Mouse (Mus musculus) ES-E14 (cell line): ENCODE measurements around the gene Akt2. TPM values are rescaled to one million over a fixed set of nuclear protein-coding genes. Genes with fewer than 3 reads are reported as not detected.
A peak's percentile ranks its signal among the peaks of the same experiment; 100 is the strongest.

Experiments used
- DNase-seq: peaks from one replicate; pipeline ENCODE4 v3.0.0-alpha.2; 2013; ENCODE audit warnings: low read depth, low spot score
- H3K27ac ChIP-seq: 2 replicates; pipeline ENCODE4 v1.5.1; 2012; ENCODE audit warnings: low read depth, mild to moderate bottlenecking, low read length, moderate library complexity, mixed read lengths; ENCODE audit not compliant: poor library complexity, insufficient read depth, severe bottlenecking
- H3K36me3 ChIP-seq: 2 replicates; pipeline ENCODE4 v1.6.1; 2012; ENCODE audit warnings: mild to moderate bottlenecking, low read length, moderate library complexity, mixed read lengths; ENCODE audit not compliant: control insufficient read depth, poor library complexity, insufficient read depth, severe bottlenecking
- H3K4me1 ChIP-seq, 2 experiments: fragments of 150-350 bp in 1 of 2; sonication (generic) in 1 of 2; 2 replicates each; pipeline ENCODE4 v1.6.1; 2012; ENCODE audit warnings: low read length in 2 of 2, mild to moderate bottlenecking in 1 of 2, mixed read lengths in 1 of 2; ENCODE audit not compliant: control insufficient read depth in 2 of 2, insufficient read depth in 2 of 2, poor library complexity in 1 of 2
- H3K4me3 ChIP-seq, 2 experiments: fragments of 150-350 bp in 1 of 2; sonication (generic) in 1 of 2; 2 replicates each; pipeline ENCODE4 v1.5.1; 2012; ENCODE audit warnings: low read length in 2 of 2, low read depth in 1 of 2, mild to moderate bottlenecking in 1 of 2, mixed read lengths in 1 of 2; ENCODE audit not compliant: insufficient read depth in 1 of 2, poor library complexity in 1 of 2, severe bottlenecking in 1 of 2
- H3K9ac ChIP-seq: 2 replicates; pipeline ENCODE4 v1.6.1; 2012; ENCODE audit warnings: low read depth, mild to moderate bottlenecking, low read length, mixed read lengths; ENCODE audit not compliant: poor library complexity, insufficient read depth, severe bottlenecking
- H3K9me3 ChIP-seq: fragments of 150-350 bp; sonication (generic); 2 replicates; pipeline ENCODE4 v1.6.1; 2012; ENCODE audit warnings: low read depth, mild to moderate bottlenecking, low read length; ENCODE audit not compliant: control insufficient read depth, insufficient read depth
- CHD2 ChIP-seq: IDR thresholded peaks from 2 replicates; pipeline ENCODE4 v1.6.1; 2014; ENCODE audit warnings: mild to moderate bottlenecking, low read depth, low read length, inconsistent platforms
- HCFC1 ChIP-seq: IDR thresholded peaks from 2 replicates; pipeline ENCODE4 v1.6.1; 2012; ENCODE audit warnings: low read length, inconsistent platforms, borderline replicate concordance; ENCODE audit not compliant: insufficient read depth
- MAFK ChIP-seq: IDR thresholded peaks from 2 replicates; pipeline ENCODE4 v1.6.1; 2014; ENCODE audit warnings: mild to moderate bottlenecking, low read depth, low read length, inconsistent platforms; ENCODE audit not compliant: insufficient read depth
- ZC3H11A ChIP-seq: IDR thresholded peaks from 2 replicates; pipeline ENCODE4 v1.6.1; 2012; ENCODE audit warnings: low read depth, mild to moderate bottlenecking, inconsistent platforms, low read length, borderline replicate concordance
- ZNF384 ChIP-seq: IDR thresholded peaks from 2 replicates; pipeline ENCODE4 v1.6.1; 2012; ENCODE audit warnings: low read depth, low read length, inconsistent platforms
- in situ Hi-C, 2 experiments: fragments of 600-800 bp; cut with MboI; formaldehyde crosslinking; loops; one replicate each; pipeline ENCODE4 v1.15.1; 2025; ENCODE audit warnings: low sequenced_read_pairs in 2 of 2, inconsistent platforms in 1 of 2; ENCODE audit not compliant: unreplicated experiment in 2 of 2
- total RNA-seq: library from RNA; depleted of rRNA; stranded (reverse); fragments of 300-350 nt; gene quantifications from 2 replicates; pipeline ENCODE4 v1.2.3, GENCODE M21; 2012; rRNA removed

Akt2 gene
- total RNA-seq, 1 experiment = 44.8 TPM

GRCm38 (mm10) chr7:27688246-27688788, 97.0 kb downstream of the Akt2 start:
- H3K36me3 ChIP-seq = no peaks in the 10 kb centered on the region
- DNase-seq = no peak
- H3K4me1 ChIP-seq = peaks cover 0 to 6% of the 10 kb centered on the region in 2 experiments; a peak in 2 of 4 replicates
- TF ChIP-seq ZNF384 (no peak), CHD2 (no peak), ZC3H11A (no peak), HCFC1 (no peak), MAFK (no peak)
- peak overlapping the region; percentile 52 to 64 for H3K4me3 ChIP-seq
- H3K9me3 ChIP-seq = no peaks in the 10 kb centered on the region
- H3K27ac ChIP-seq = no peak overlapping the region; the same call in 1 of the 2 replicates
- in situ Hi-C loops = loop anchor here in 1 of 2 experiments (25.0 kb wide), 1 partner anchor 401 kb away; no protein-coding TSS in a partner anchor
- H3K9ac ChIP-seq = peak overlapping the region; percentile 63

GRCm38 (mm10) chr7:27688815-27689612, 97.7 kb downstream of the Akt2 start, which contains the start of gene Zfp607b:
Gene Zfp607b, plus strand, starts transcription at chr7:27689340.
- in situ Hi-C loops = loop anchor here in 1 of 2 experiments (25.0 kb wide), 1 partner anchor 402 kb away; no protein-coding TSS in a partner anchor
- H3K9ac ChIP-seq = peak within 1 kb of the TSS; percentile 67
- TF ChIP-seq ZNF384 (no peak), MAFK (no peak), CHD2 (no peak), HCFC1 (peak; percentile 93), ZC3H11A (no peak)
- H3K4me1 ChIP-seq = peaks cover 0 to 6% of the 10 kb centered on the region in 2 experiments; a peak in 2 of 4 replicates
- peak within 1 kb of the TSS; percentile 0; the same call in 1 of the 2 replicates for H3K27ac ChIP-seq
- H3K9me3 ChIP-seq = no peaks in the 10 kb centered on the region
- peak; percentile 93 for DNase-seq
- H3K36me3 ChIP-seq = no peaks in the 10 kb centered on the region
- peak within 1 kb of the TSS; percentile 52 to 64 for H3K4me3 ChIP-seq

Other genes starting within 250 kb of the Akt2 start
- gene Shkbp1, start 235.5 kb upstream of the Akt2 start, total RNA-seq = 28.8 and 45.5 TPM in 2 replicates
- 1.4 and 1.5 TPM in 2 replicates for gene Gm20479, start 234.1 kb upstream of the Akt2 start, total RNA-seq
- 9.1 and 18.6 TPM in 2 replicates for gene Sptbn4, start 143.9 kb upstream of the Akt2 start, total RNA-seq
- gene Blvrb, start 143.6 kb upstream of the Akt2 start, total RNA-seq = 22.0 and 29.6 TPM in 2 replicates
- 5.4 and 6.2 TPM in 2 replicates for gene Sertad3, start 117.8 kb upstream of the Akt2 start, total RNA-seq
- gene Sertad1, start 104.6 kb upstream of the Akt2 start, total RNA-seq = 13.1 and 25.1 TPM in 2 replicates
- 10.0 TPM in 2 replicates for gene Prx, start 92.2 kb upstream of the Akt2 start, total RNA-seq
- 1.7 and 2.1 TPM in 2 replicates for gene Hipk4, start 68.3 kb upstream of the Akt2 start, total RNA-seq
- 77.9 and 128 TPM in 2 replicates for gene Pld3, start 38.3 kb upstream of the Akt2 start, total RNA-seq
- gene 2310022A10Rik, start 38.3 kb upstream of the Akt2 start, total RNA-seq = 12.6 and 15.9 TPM in 2 replicates
- gene Ttc9b, start 62.4 kb downstream of the Akt2 start, total RNA-seq = 0.54 and 0.74 TPM in 2 replicates
- gene Map3k10, start 83.0 kb downstream of the Akt2 start, total RNA-seq = 20.2 and 21.6 TPM in 2 replicates
- 5.3 and 6.6 TPM in 2 replicates for gene Zfp607b, start 97.8 kb downstream of the Akt2 start, total RNA-seq
- 11.0 and 12.0 TPM in 2 replicates for gene Zfp60, start 139.8 kb downstream of the Akt2 start, total RNA-seq
- 6.8 and 9.3 TPM in 2 replicates for gene Zfp626, start 215.6 kb downstream of the Akt2 start, total RNA-seq
- gene Zfp59, start 247.1 kb downstream of the Akt2 start, total RNA-seq = 14.5 and 16.3 TPM in 2 replicates